20 mouse cellular contexts compared by ENCODE assay signal in genomic region chr16:35450018-35450630, GRCm38 (mm10). TPM values are rescaled to one million over a fixed set of nuclear protein-coding genes. Genes with fewer than 3 reads are reported as not detected.
DNase-seq lines count a peak whose midpoint lies in the region; ATAC-seq lines count a peak whose summit lies in the region.
"Had no signal": no experiment of that assay in that cellular context is flagged by ENCODE, and none has a peak within 500 bp of the region (broad histone marks: within the 10 kb centered on the region; RNA-seq: fewer than 3 reads in every experiment).

No protein-coding gene starts in this region.

- ATAC-seq in hindbrain, embryonic 14.5 days (ENCODE audit: low FRiP score) = no peak
- ATAC-seq in neural tube, embryonic 13.5 days (ENCODE audit: low read depth) = no peak; the same call in 1 of the 2 replicates
- peak; percentile 78 for ATAC-seq in forebrain, embryonic 16.5 days
- ATAC-seq: intestine, postnatal 0 days had no signal

- H3K27ac ChIP-seq in hindbrain, embryonic 14.5 days = peak overlapping the region; percentile 49; the same call in 1 of the 2 replicates
- no peak overlapping the region for H3K27ac ChIP-seq in hindbrain, embryonic 10.5 days
- H3K27ac ChIP-seq in neural tube, embryonic 13.5 days (replicated peaks) = peak overlapping the region; percentile 52; the same call in 1 of the 2 replicates
- H3K27ac ChIP-seq in forebrain, embryonic 16.5 days (ENCODE audit: low read length) = peak overlapping the region; percentile 50
- H3K27ac ChIP-seq: embryonic facial prominence, embryonic 15.5 days; heart, embryonic 13.5 days; hindbrain, embryonic 15.5 days had no signal

- H3K27me3 ChIP-seq in hindbrain, embryonic 14.5 days (ENCODE audit: control insufficient read depth, insufficient read depth, low read length) = no peaks in the 10 kb centered on the region
- H3K27me3 ChIP-seq in hindbrain, embryonic 10.5 days (ENCODE audit: insufficient read depth, poor library complexity, severe bottlenecking) = no peaks in the 10 kb centered on the region
- no peaks in the 10 kb centered on the region for H3K27me3 ChIP-seq in neural tube, embryonic 13.5 days
- no peaks in the 10 kb centered on the region for H3K27me3 ChIP-seq in forebrain, embryonic 16.5 days (replicated peaks; ENCODE audit: control insufficient read depth, insufficient read depth, low read length)
- H3K27me3 ChIP-seq: embryonic facial prominence, embryonic 15.5 days; heart, embryonic 13.5 days; hindbrain, embryonic 15.5 days had no signal

- no peak overlapping the region for H3K4me2 ChIP-seq in hindbrain, embryonic 14.5 days (replicated peaks)
- H3K4me2 ChIP-seq in neural tube, embryonic 13.5 days = no peak overlapping the region
- H3K4me2 ChIP-seq in forebrain, embryonic 16.5 days (ENCODE audit: low read length) = no peak overlapping the region
- H3K4me2 ChIP-seq: embryonic facial prominence, embryonic 15.5 days; heart, embryonic 13.5 days; hindbrain, embryonic 15.5 days had no signal

- H3K4me3 ChIP-seq in hindbrain, embryonic 14.5 days (replicated peaks; ENCODE audit: low read length) = no peak overlapping the region
- H3K4me3 ChIP-seq in hindbrain, embryonic 10.5 days = no peak overlapping the region
- H3K4me3 ChIP-seq in neural tube, embryonic 13.5 days = no peak overlapping the region
- H3K4me3 ChIP-seq in forebrain, embryonic 16.5 days (replicated peaks; ENCODE audit: low read length) = no peak overlapping the region
- H3K4me3 ChIP-seq: embryonic facial prominence, embryonic 15.5 days; erythroblast, embryonic 14.5 days; heart, embryonic 13.5 days; hindbrain, embryonic 15.5 days had no signal

- no peaks in the 10 kb centered on the region for H3K4me1 ChIP-seq in hindbrain, embryonic 14.5 days (replicated peaks; ENCODE audit: control insufficient read depth, insufficient read depth, low read length)
- H3K4me1 ChIP-seq in hindbrain, embryonic 10.5 days (replicated peaks) = 0 out of 2 replicates have a peak, but pooled peaks cover 6% of the 10 kb centered on the region
- H3K4me1 ChIP-seq in neural tube, embryonic 13.5 days (replicated peaks) = no peaks in the 10 kb centered on the region
- peaks cover 2% of the 10 kb centered on the region; the same call in 1 of the 2 replicates for H3K4me1 ChIP-seq in forebrain, embryonic 16.5 days (replicated peaks; ENCODE audit: control insufficient read depth, insufficient read depth, low read length)
- H3K4me1 ChIP-seq: embryonic facial prominence, embryonic 15.5 days; hindbrain, embryonic 15.5 days had no signal

- 76% methylated on average over 16 of the region's 16 CpGs for WGBS in hindbrain, embryonic 14.5 days
- 95% methylated on average over 16 of the region's 16 CpGs for WGBS in hindbrain, embryonic 10.5 days
- 86% methylated on average over 16 of the region's 16 CpGs for WGBS in neural tube, embryonic 13.5 days
- WGBS in forebrain, embryonic 16.5 days = 64% methylated on average over 16 of the region's 16 CpGs

- H3K9me3 ChIP-seq in hindbrain, embryonic 14.5 days (ENCODE audit: control insufficient read depth, low read length) = no peaks in the 10 kb centered on the region
- H3K9me3 ChIP-seq in hindbrain, embryonic 10.5 days = no peaks in the 10 kb centered on the region
- H3K9me3 ChIP-seq in neural tube, embryonic 13.5 days = no peaks in the 10 kb centered on the region
- no peaks in the 10 kb centered on the region for H3K9me3 ChIP-seq in forebrain, embryonic 16.5 days (ENCODE audit: control insufficient read depth, low read length)
- H3K9me3 ChIP-seq: embryonic facial prominence, embryonic 15.5 days; heart, embryonic 13.5 days; hindbrain, embryonic 15.5 days had no signal

- no peak overlapping the region for H3K9ac ChIP-seq in hindbrain, embryonic 14.5 days
- H3K9ac ChIP-seq in neural tube, embryonic 13.5 days = no peak overlapping the region
- H3K9ac ChIP-seq in forebrain, embryonic 16.5 days (replicated peaks; ENCODE audit: low read depth, low read length) = no peak overlapping the region
- H3K9ac ChIP-seq: embryonic facial prominence, embryonic 15.5 days; heart, embryonic 13.5 days; hindbrain, embryonic 15.5 days had no signal

- DNase-seq in hindbrain, embryonic 14.5 days (ENCODE audit: low spot score) = no peak
- no peak for DNase-seq in hindbrain, embryonic 10.5 days (ENCODE audit: low spot score)
- DNase-seq in neural tube, embryonic 10.5 days (ENCODE audit: extremely low spot score, low spot score) = no peak
- DNase-seq in yolk sac, embryonic 10.5 days (ENCODE audit: low spot score) = no peak
- no peak for DNase-seq in ovary, postnatal 10 days (ENCODE audit: low spot score)
- DNase-seq: adrenal gland, adult 2 months; adrenal gland, postnatal 25 days; cerebellum, adult 8-10 months; cerebellum, postnatal 14 days; embryo, embryonic 11 days; gastrocnemius, postnatal 36 days; heart, adult 11 months; heart, postnatal 36 days had no signal

- H3K36me3 ChIP-seq in hindbrain, embryonic 14.5 days (replicated peaks; ENCODE audit: control insufficient read depth, insufficient read depth) = no peaks in the 10 kb centered on the region; the same call in none of the 2 replicates
- peaks cover 38% of the 10 kb centered on the region for H3K36me3 ChIP-seq in hindbrain, embryonic 10.5 days
- H3K36me3 ChIP-seq in neural tube, embryonic 13.5 days = peaks cover 20% of the 10 kb centered on the region; the same call in 1 of the 2 replicates
- H3K36me3 ChIP-seq in forebrain, embryonic 16.5 days (ENCODE audit: control insufficient read depth, insufficient read depth) = no peaks in the 10 kb centered on the region

RNA-seq across cellular contexts. Expression of gene Pdia5, which starts 40.5 kb away (rescaled TPM):
- 6.8 and 8.3 TPM in 2 replicates for polyA plus RNA-seq in hindbrain, embryonic 14.5 days (2014; fragmentation: Nextera tagmentation; extraction: Ambion mirVana)
- polyA plus RNA-seq in hindbrain, embryonic 10.5 days (2016; fragmentation: Nextera tagmentation; extraction: Ambion mirVana) = 23.0 and 28.2 TPM in 2 replicates
- polyA plus RNA-seq in neural tube, embryonic 13.5 days (2015; fragmentation: Nextera tagmentation; extraction: Ambion mirVana) = 20.3 and 22.7 TPM in 2 replicates
- 9.8 and 10.4 TPM in 2 replicates for polyA plus RNA-seq in forebrain, embryonic 16.5 days (2015; fragmentation: Nextera tagmentation; extraction: Ambion mirVana)
